Mouse (Mus musculus): ENCODE measurements around the gene Calm2. TPM values are rescaled to one million over a fixed set of nuclear protein-coding genes. Genes with fewer than 3 reads are reported as not detected.

The Calm2 gene
- polyA plus RNA-seq, 1 experiment from 2014 or later: 550 TPM

- no peaks in the 10 kb centered on the region for H3K9me3 ChIP-seq
- 82% methylated on average over 11 of the region's 11 CpGs for WGBS
- no peak overlapping the region for H3K9ac ChIP-seq
- H3K27me3 ChIP-seq (replicated peaks): no peaks in the 10 kb centered on the region
- ATAC-seq (ENCODE audit: extremely low read depth, insufficient number of reproducible peaks, low FRiP score, low TSS enrichment): no peak
- no peak overlapping the region for H3K4me3 ChIP-seq
- no peak overlapping the region for H3K27ac ChIP-seq (replicated peaks)
- H3K4me1 ChIP-seq: 0 out of 2 replicates have a peak, but pooled peaks cover 5% of the 10 kb centered on the region
- no peak overlapping the region for H3K4me2 ChIP-seq
- no peaks in the 10 kb centered on the region for H3K36me3 ChIP-seq
These were observed 49.6 kb downstream of the Calm2 start for GRCm38 (mm10) chr17:87397088-87397487.

GRCm38 (mm10) chr17:87391242-87391641, 55.5 kb downstream of the Calm2 start:
- H3K4me3 ChIP-seq: no peak overlapping the region
- 63% methylated on average over 7 of the region's 7 CpGs for WGBS

GRCm38 (mm10) chr17:87387068-87387467, 59.7 kb downstream of the Calm2 start:
- Histone ChIP-seq H3K4me2 (no peak overlapping the region), H3K27me3 (replicated peaks) (no peaks in the 10 kb centered on the region), H3K9me3 (no peaks in the 10 kb centered on the region), H3K4me3 (no peak overlapping the region), H3K36me3 (no peaks in the 10 kb centered on the region), H3K4me1 (peaks cover 17% of the 10 kb centered on the region), H3K9ac (no peak overlapping the region), H3K27ac (replicated peaks) (no peak overlapping the region)
- WGBS: 11% methylated on average over 5 of the region's 5 CpGs
- peak; percentile 51; the same call in 1 of the 2 replicates for ATAC-seq (ENCODE audit: extremely low read depth, insufficient number of reproducible peaks, low FRiP score, low TSS enrichment)

More at GRCm38 (mm10) chr17:87391242-87391641, 55.5 kb downstream of the Calm2 start:
- Histone ChIP-seq H3K4me1 (peaks cover 20% of the 10 kb centered on the region), H3K27me3 (replicated peaks) (no peaks in the 10 kb centered on the region), H3K9me3 (no peaks in the 10 kb centered on the region), H3K4me2 (no peak overlapping the region), H3K27ac (replicated peaks) (no peak overlapping the region; the same call in 1 of the 2 replicates), H3K36me3 (no peaks in the 10 kb centered on the region), H3K9ac (no peak overlapping the region)
- ATAC-seq (ENCODE audit: extremely low read depth, insufficient number of reproducible peaks, low FRiP score, low TSS enrichment): no peak

GRCm38 (mm10) chr17:87385835-87386234, 60.9 kb downstream of the Calm2 start:
- no peaks in the 10 kb centered on the region for H3K36me3 ChIP-seq

More at GRCm38 (mm10) chr17:87385835-87386234, 60.9 kb downstream of the Calm2 start:
- Histone ChIP-seq H3K9ac (no peak overlapping the region), H3K4me2 (no peak overlapping the region), H3K4me1 (peaks cover 10% of the 10 kb centered on the region), H3K9me3 (no peaks in the 10 kb centered on the region), H3K4me3 (no peak overlapping the region), H3K27me3 (replicated peaks) (no peaks in the 10 kb centered on the region), H3K27ac (replicated peaks) (no peak overlapping the region)
- 75% methylated on average over 3 of the region's 3 CpGs for WGBS
- ATAC-seq (ENCODE audit: extremely low read depth, insufficient number of reproducible peaks, low FRiP score, low TSS enrichment): no peak

Other genes with a start within 250 kb of the Calm2 start
- gene Mcfd2, start 181.0 kb downstream of the Calm2 start, polyA plus RNA-seq (2015; fragmentation: Nextera tagmentation; extraction: Ambion mirVana): 76.6 and 88.2 TPM in 2 replicates
- 2.5 and 3.6 TPM in 2 replicates for gene Ttc7, start 164.0 kb downstream of the Calm2 start, polyA plus RNA-seq (2015; fragmentation: Nextera tagmentation; extraction: Ambion mirVana)
- 0.27 TPM in 1 of 2 replicates, not detected in the other for gene Stpg4, start 19.2 kb downstream of the Calm2 start, polyA plus RNA-seq (2015; fragmentation: Nextera tagmentation; extraction: Ambion mirVana)
- 12.7 and 14.4 TPM in 2 replicates for gene Epcam, start 189.0 kb upstream of the Calm2 start, polyA plus RNA-seq (2015; fragmentation: Nextera tagmentation; extraction: Ambion mirVana)
- gene Msh2, start 225.4 kb upstream of the Calm2 start, polyA plus RNA-seq (2015; fragmentation: Nextera tagmentation; extraction: Ambion mirVana): 36.7 and 39.1 TPM in 2 replicates